Mouse (Mus musculus) embryonic fibroblast, embryonic 13.5 days (primary cell): ENCODE data around the gene Sdk2.

ENCODE experiments used
- CTCF ChIP-seq: IDR thresholded peaks from 2 replicates; pipeline ENCODE4 v1.5.1; 2011; ENCODE audit warnings: mild to moderate bottlenecking, control low read depth, low read length, moderate library complexity, borderline replicate concordance; ENCODE audit not compliant: insufficient read depth
- POLR2A ChIP-seq: IDR thresholded peaks from 2 replicates; pipeline ENCODE4 v1.6.1; 2011; ENCODE audit warnings: low read depth, mild to moderate bottlenecking, control low read depth, low read length, moderate library complexity

DNA sequence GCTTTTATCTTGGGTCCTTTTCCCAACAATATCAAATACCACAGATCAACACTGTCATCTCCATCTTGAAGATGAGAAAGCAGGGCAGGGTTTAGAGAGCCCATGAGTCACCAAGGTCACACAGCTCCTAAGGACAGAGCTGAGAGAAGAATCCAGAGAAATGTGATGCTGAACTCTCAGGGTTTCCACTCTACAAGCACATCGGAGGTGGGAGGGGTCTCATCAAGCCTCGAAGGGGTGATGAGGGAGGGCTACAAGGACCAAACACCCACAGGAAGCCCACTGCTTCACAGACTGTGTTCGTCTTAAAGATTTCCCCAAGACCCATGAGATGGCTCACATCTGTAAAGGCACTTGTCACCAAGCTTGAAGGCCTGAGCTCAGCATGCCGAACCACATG is 320.9 kb downstream of the Sdk2 start:
- no peak for TF ChIP-seq CTCF
- TF ChIP-seq POLR2A, result no peak
